Mouse (Mus musculus): ENCODE results near the gene Rtl8c.
"Not testable (repeated sequence)": the region's sequence is repeated elsewhere in the genome, so short reads cannot be mapped to it uniquely, and the experiment has no call there.

Gene Rtl8c

GRCm38 (mm10) chrX:53607242-53608121, at the start of gene Rtl8c:
Rtl8c (plus strand) TSS chrX:53608032.
- peak; percentile 69 for DNase-seq (ENCODE audit: low read depth, low spot score)

- no peak for DNase-seq (ENCODE audit: low read depth, low spot score)
These were observed 28.5 kb upstream of the Rtl8c start for GRCm38 (mm10) chrX:53579311-53579710.

GRCm38 (mm10) chrX:53581407-53581806, 26.4 kb upstream of the Rtl8c start:
- DNase-seq (ENCODE audit: low read depth, low spot score) = not testable (repeated sequence)

- DNase-seq (ENCODE audit: low read depth, low spot score) = not testable (repeated sequence)
These were observed 24.4 kb upstream of the Rtl8c start for GRCm38 (mm10) chrX:53583404-53583803.

- DNase-seq (ENCODE audit: low read depth, low spot score) = not testable (repeated sequence)
These were observed 7.8 kb upstream of the Rtl8c start for GRCm38 (mm10) chrX:53599993-53600392.

- DNase-seq (ENCODE audit: low read depth, low spot score) = not testable (repeated sequence)
These were observed 1.7 kb upstream of the Rtl8c start for GRCm38 (mm10) chrX:53606176-53606575.

- no peak for DNase-seq (ENCODE audit: low read depth, low spot score)
These were observed 436 bp downstream of the Rtl8c start for GRCm38 (mm10) chrX:53608122-53608813.

- DNase-seq (ENCODE audit: low read depth, low spot score) = not testable (repeated sequence)
These were observed 1.0 kb downstream of the Rtl8c start, which contains the start of gene Gm14597 for GRCm38 (mm10) chrX:53608879-53609278. Gm14597 (minus strand) TSS chrX:53608979.

GRCm38 (mm10) chrX:53610571-53610970, 2.7 kb downstream of the Rtl8c start:
- DNase-seq (ENCODE audit: low read depth, low spot score) = peak; percentile 59

GRCm38 (mm10) chrX:53611395-53611794, 3.6 kb downstream of the Rtl8c start:
- not testable (repeated sequence) for DNase-seq (ENCODE audit: low read depth, low spot score)

- DNase-seq (ENCODE audit: low read depth, low spot score) = not testable (repeated sequence)
These were observed 30.3 kb downstream of the Rtl8c start for GRCm38 (mm10) chrX:53638107-53638506.

- DNase-seq (ENCODE audit: low read depth, low spot score) = not testable (repeated sequence)
These were observed 34.8 kb downstream of the Rtl8c start for GRCm38 (mm10) chrX:53642604-53642979.

- DNase-seq (ENCODE audit: low read depth, low spot score) = peak; percentile 75
These were observed 35.4 kb downstream of the Rtl8c start, which contains the start of gene Rtl8a for GRCm38 (mm10) chrX:53642980-53643961. Rtl8a (minus strand) TSS chrX:53643682.

GRCm38 (mm10) chrX:53645885-53646284, 38.1 kb downstream of the Rtl8c start:
- no peak for DNase-seq (ENCODE audit: low read depth, low spot score)

GRCm38 (mm10) chrX:53652917-53653316, 45.1 kb downstream of the Rtl8c start:
- not testable (repeated sequence) for DNase-seq (ENCODE audit: low read depth, low spot score)

All from CD4-positive helper T cell, adult 2 months (primary cell).